Comparison of ENCODE assay signal across 9 mouse cellular contexts in the genomic region with DNA sequence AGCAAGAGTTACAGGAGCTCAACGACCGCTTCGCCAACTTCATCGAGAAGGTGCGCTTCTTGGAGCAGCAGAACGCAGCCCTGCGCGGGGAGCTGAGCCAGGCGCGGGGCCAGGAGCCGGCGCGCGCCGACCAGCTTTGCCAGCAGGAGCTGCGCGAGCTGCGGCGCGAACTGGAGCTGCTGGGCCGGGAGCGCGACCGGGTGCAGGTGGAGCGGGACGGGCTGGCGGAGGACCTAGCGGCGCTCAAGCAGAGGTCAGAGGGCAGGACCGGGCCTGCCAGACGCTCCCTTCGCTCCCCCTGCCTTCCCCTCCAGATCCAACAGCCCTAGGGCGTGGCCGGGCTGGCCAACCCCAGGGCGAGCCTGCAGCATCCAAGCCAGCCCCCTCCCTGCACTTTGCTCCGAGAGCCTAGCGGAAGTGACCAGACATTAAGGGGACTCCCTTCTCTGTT. TPM values are rescaled to one million over a fixed set of nuclear protein-coding genes. Genes with fewer than 3 reads are reported as not detected.
DNase-seq lines count a peak whose midpoint lies in the region; ATAC-seq and TF ChIP-seq lines count a peak whose summit lies in the region.
"Had no signal": no experiment of that assay in that cellular context is flagged by ENCODE, and none has a peak within 500 bp of the region (broad histone marks: within the 10 kb centered on the region; RNA-seq: fewer than 3 reads in every experiment).

No protein-coding gene starts in this region.

- H3K4me3 ChIP-seq in heart, adult 2 months = peak overlapping the region; percentile 38
- peak overlapping the region; percentile 28 for H3K4me3 ChIP-seq in intestine, embryonic 14.5 days (ENCODE audit: low read depth, low read length)
- peak overlapping the region; percentile 37 for H3K4me3 ChIP-seq in midbrain, embryonic 12.5 days

- H3K4me1 ChIP-seq in heart, adult 2 months (ENCODE audit: control insufficient read depth, insufficient read depth, low read length) = no peaks in the 10 kb centered on the region
- peaks cover 12% of the 10 kb centered on the region for H3K4me1 ChIP-seq in intestine, embryonic 14.5 days (replicated peaks; ENCODE audit: control insufficient read depth, insufficient read depth, low read length)
- peaks cover 31% of the 10 kb centered on the region for H3K4me1 ChIP-seq in midbrain, embryonic 12.5 days

- peak overlapping the region; percentile 28 for H3K9ac ChIP-seq in heart, adult 2 months (ENCODE audit: low read depth, low read length)
- peak overlapping the region; percentile 25; the same call in 1 of the 2 replicates for H3K9ac ChIP-seq in intestine, embryonic 14.5 days (ENCODE audit: low read length)
- peak overlapping the region; percentile 17; the same call in 1 of the 2 replicates for H3K9ac ChIP-seq in midbrain, embryonic 12.5 days (replicated peaks)

- H3K9me3 ChIP-seq in intestine, embryonic 14.5 days (ENCODE audit: control insufficient read depth, low read length) = no peaks in the 10 kb centered on the region
- no peaks in the 10 kb centered on the region for H3K9me3 ChIP-seq in midbrain, embryonic 12.5 days

- H3K27ac ChIP-seq in heart, adult 2 months = no peak overlapping the region
- H3K27ac ChIP-seq in intestine, embryonic 14.5 days (ENCODE audit: low read depth) = no peak overlapping the region
- no peak overlapping the region for H3K27ac ChIP-seq in midbrain, embryonic 12.5 days (replicated peaks)

- no peaks in the 10 kb centered on the region for H3K36me3 ChIP-seq in heart, adult 2 months (ENCODE audit: control insufficient read depth, insufficient read depth, low read length)
- H3K36me3 ChIP-seq in intestine, embryonic 14.5 days (ENCODE audit: control insufficient read depth, insufficient read depth, low read length) = no peaks in the 10 kb centered on the region
- H3K36me3 ChIP-seq in midbrain, embryonic 12.5 days = no peaks in the 10 kb centered on the region

- peaks cover 21% of the 10 kb centered on the region for H3K27me3 ChIP-seq in heart, adult 2 months (ENCODE audit: control insufficient read depth, insufficient read depth, low read length)
- peaks cover 70% of the 10 kb centered on the region for H3K27me3 ChIP-seq in intestine, embryonic 14.5 days (replicated peaks; ENCODE audit: control insufficient read depth, insufficient read depth, low read length)
- peaks cover 94% of the 10 kb centered on the region for H3K27me3 ChIP-seq in midbrain, embryonic 12.5 days

- intact Hi-C loops in heart, adult 2 months (cut with DNase I) = loop anchor here (10.0 kb wide), 1 partner anchor 209 kb away; no protein-coding TSS in a partner anchor
- intact Hi-C loops in heart, postnatal 25 days (cut with DNase I) = no loop called here

- peak; percentile 37 to 51 for DNase-seq in heart, adult 2 months
- no peak for DNase-seq in heart, postnatal 25 days (ENCODE audit: low spot score)
- DNase-seq in Muller cell, postnatal 12 days (ENCODE audit: inconsistent ontology term) = peak; percentile 48
- peak; percentile 74 for DNase-seq in intestine, embryonic 14.5 days (ENCODE audit: low spot score)
- DNase-seq in c-Kit-positive CD71-positive TER-119-positive erythroid progenitor cells, embryonic 14.5 days (ENCODE audit: low spot score) = no peak
- no peak for DNase-seq in spleen, adult 12 weeks (ENCODE audit: low spot score)

- no peak for TF ChIP-seq EP300 in heart, adult 2 months (IDR thresholded peaks at IDR 0.05; ENCODE audit: insufficient read depth, low read depth, low read length)

- no peaks in the 10 kb centered on the region for H3K79me2 ChIP-seq in heart, adult 2 months (replicated peaks; ENCODE audit: control insufficient read depth, insufficient read depth, low read length)

- 2% methylated on average over 37 of the region's 37 CpGs for WGBS in heart, adult 2 months
- under 1% methylated on average over 35 of the region's 37 CpGs for WGBS in intestine, embryonic 14.5 days
- under 1% methylated on average over 37 of the region's 37 CpGs for WGBS in midbrain, embryonic 12.5 days

- TF ChIP-seq CTCF in heart, adult 2 months (IDR thresholded peaks at IDR 0.05) = no peak

- peak overlapping the region; percentile 58 for H3K4me2 ChIP-seq in intestine, embryonic 14.5 days (ENCODE audit: low read length)
- H3K4me2 ChIP-seq in midbrain, embryonic 12.5 days (replicated peaks) = peak overlapping the region; percentile 54

- ATAC-seq in erythroid progenitor cell, adult 5-6 weeks (replicated peaks; ENCODE audit: low FRiP score, poor library complexity, severe bottlenecking) = 0 out of 2 replicates have a peak, but pooled peaks have one; percentile 28
- ATAC-seq in intestine, embryonic 14.5 days (replicated peaks; ENCODE audit: low FRiP score, low TSS enrichment, low read depth) = peak; percentile 36; the same call in 1 of the 2 replicates
- ATAC-seq in midbrain, embryonic 12.5 days (ENCODE audit: low FRiP score, low read depth) = no peak

- TF ChIP-seq POLR2A in heart, adult 2 months (IDR thresholded peaks at IDR 0.05; ENCODE audit: insufficient read depth, low read depth, low read length) = no peak

RNA-seq across cellular contexts. Expression of a gene that starts 0.6 kb away (rescaled TPM):
- under 1 TPM; 0.13 to 0.80 TPM for total RNA-seq in heart, adult 2 months (2021)
- 1.00 and 2.1 TPM in 2 replicates for polyA plus RNA-seq in heart, adult 2 months (2012; rRNA removed)
- under 1 TPM; 0.14 to 0.42 TPM for total RNA-seq in heart, postnatal 25 days (2021)
- not detected in 2 replicates for total RNA-seq in erythroid progenitor cell, adult 5-6 weeks (2015; ENCODE audit: low replicate concordance)
- not detected in 2 replicates for total RNA-seq in erythroid progenitor cell, adult 5-6 weeks (2017; ENCODE audit: low replicate concordance)
- polyA plus RNA-seq in intestine, embryonic 14.5 days (2014; fragmentation: Nextera tagmentation; extraction: Ambion mirVana) = 54.4 and 56.3 TPM in 2 replicates
- 5.4 and 8.1 TPM in 2 replicates for polyA plus RNA-seq in midbrain, embryonic 12.5 days (2016; fragmentation: Nextera tagmentation; extraction: Ambion mirVana)

RNA-seq across cellular contexts. Expression of a gene that starts 18.8 kb away (rescaled TPM):
- under 1 TPM in 1 of 2 experiments, not detected in 1; 0.31 TPM for total RNA-seq in heart, adult 2 months (2021)
- polyA plus RNA-seq in heart, adult 2 months (2012; rRNA removed) = 0.18 and 0.53 TPM in 2 replicates
- total RNA-seq in heart, postnatal 25 days (2021) = under 1 TPM; 0.13 to 0.67 TPM
- total RNA-seq in erythroid progenitor cell, adult 5-6 weeks (2015; ENCODE audit: low replicate concordance) = 152 and 157 TPM in 2 replicates
- total RNA-seq in erythroid progenitor cell, adult 5-6 weeks (2017; ENCODE audit: low replicate concordance) = 126 and 180 TPM in 2 replicates
- 25.4 and 27.7 TPM in 2 replicates for polyA plus RNA-seq in intestine, embryonic 14.5 days (2014; fragmentation: Nextera tagmentation; extraction: Ambion mirVana)
- polyA plus RNA-seq in midbrain, embryonic 12.5 days (2016; fragmentation: Nextera tagmentation; extraction: Ambion mirVana) = 33.2 and 38.3 TPM in 2 replicates

RNA-seq across cellular contexts. Expression of a gene that starts 25.8 kb away (rescaled TPM):
- total RNA-seq in heart, adult 2 months (2021) = 10 to 100 TPM; 30.1 to 39.0 TPM
- polyA plus RNA-seq in heart, adult 2 months (2012; rRNA removed) = 58.6 and 74.4 TPM in 2 replicates
- total RNA-seq in heart, postnatal 25 days (2021) = 10 to 100 TPM; 33.5 to 33.7 TPM
- total RNA-seq in erythroid progenitor cell, adult 5-6 weeks (2015; ENCODE audit: low replicate concordance) = 637 and 660 TPM in 2 replicates
- total RNA-seq in erythroid progenitor cell, adult 5-6 weeks (2017; ENCODE audit: low replicate concordance) = 271 and 335 TPM in 2 replicates
- polyA plus RNA-seq in intestine, embryonic 14.5 days (2014; fragmentation: Nextera tagmentation; extraction: Ambion mirVana) = 269 and 276 TPM in 2 replicates
- 73.7 and 79.3 TPM in 2 replicates for polyA plus RNA-seq in midbrain, embryonic 12.5 days (2016; fragmentation: Nextera tagmentation; extraction: Ambion mirVana)

RNA-seq across cellular contexts. Expression of a gene that starts 32.1 kb away (rescaled TPM):
- not detected for total RNA-seq in heart, adult 2 months (2021)
- polyA plus RNA-seq in heart, adult 2 months (2012; rRNA removed) = not detected in 2 replicates
- total RNA-seq in heart, postnatal 25 days (2021) = not detected
- total RNA-seq in erythroid progenitor cell, adult 5-6 weeks (2015; ENCODE audit: low replicate concordance) = not detected in 2 replicates
- not detected in 2 replicates for total RNA-seq in erythroid progenitor cell, adult 5-6 weeks (2017; ENCODE audit: low replicate concordance)
- polyA plus RNA-seq in intestine, embryonic 14.5 days (2014; fragmentation: Nextera tagmentation; extraction: Ambion mirVana) = 0.16 TPM in 1 of 2 replicates, not detected in the other
- polyA plus RNA-seq in midbrain, embryonic 12.5 days (2016; fragmentation: Nextera tagmentation; extraction: Ambion mirVana) = 18.2 and 19.9 TPM in 2 replicates
- total RNA-seq: left cerebral cortex, postnatal 36 days had no signal

RNA-seq across cellular contexts. Expression of a gene that starts 37.4 kb away (rescaled TPM):
- total RNA-seq in heart, adult 2 months (2021) = under 1 TPM; 0.44 to 0.57 TPM
- polyA plus RNA-seq in heart, adult 2 months (2012; rRNA removed) = 0.18 and 0.35 TPM in 2 replicates
- under 1 TPM; 0.16 to 0.45 TPM for total RNA-seq in heart, postnatal 25 days (2021)
- total RNA-seq in erythroid progenitor cell, adult 5-6 weeks (2015; ENCODE audit: low replicate concordance) = not detected in 2 replicates
- total RNA-seq in erythroid progenitor cell, adult 5-6 weeks (2017; ENCODE audit: low replicate concordance) = not detected in 2 replicates
- polyA plus RNA-seq in intestine, embryonic 14.5 days (2014; fragmentation: Nextera tagmentation; extraction: Ambion mirVana) = 16.3 and 20.2 TPM in 2 replicates
- polyA plus RNA-seq in midbrain, embryonic 12.5 days (2016; fragmentation: Nextera tagmentation; extraction: Ambion mirVana) = 1.9 and 2.2 TPM in 2 replicates

Comparison
In these comparisons a context has a peak if more than half of its experiments do, and no peak if none do; other contexts are left out.
1. DNase-seq: peak in heart, adult 2 months (2 of 2), Muller cell, postnatal 12 days (single experiment) and intestine, embryonic 14.5 days (single experiment); none in heart, postnatal 25 days (single experiment), c-Kit-positive CD71-positive TER-119-positive erythroid progenitor cells, embryonic 14.5 days (single experiment) and spleen, adult 12 weeks (single experiment).
2. RNA of a gene that starts 18.8 kb away (total RNA-seq): 126 to 180 TPM in erythroid progenitor cell, adult 5-6 weeks; 0.13 to 0.67 TPM in heart, postnatal 25 days and 0.31 TPM in heart, adult 2 months; every median in the first group is over 10 times any median in the second.
3. RNA of a gene that starts 25.8 kb away (total RNA-seq): 271 to 660 TPM in erythroid progenitor cell, adult 5-6 weeks; 30.1 to 39.0 TPM in heart, adult 2 months and 33.5 to 33.7 TPM in heart, postnatal 25 days; every median in the first group is over 4 times any median in the second.
4. Peak in every context shown above with its lines, with median percentiles within 50 percentile points of each other: H3K4me3 ChIP-seq and H3K9ac ChIP-seq.